Mouse (Mus musculus): ENCODE results near the gene Tex37. TPM values are rescaled to one million over a fixed set of nuclear protein-coding genes. Genes with fewer than 3 reads are reported as not detected.

The Tex37 gene
- polyA plus RNA-seq, 1 experiment from 2014 or later = not detected

DNA sequence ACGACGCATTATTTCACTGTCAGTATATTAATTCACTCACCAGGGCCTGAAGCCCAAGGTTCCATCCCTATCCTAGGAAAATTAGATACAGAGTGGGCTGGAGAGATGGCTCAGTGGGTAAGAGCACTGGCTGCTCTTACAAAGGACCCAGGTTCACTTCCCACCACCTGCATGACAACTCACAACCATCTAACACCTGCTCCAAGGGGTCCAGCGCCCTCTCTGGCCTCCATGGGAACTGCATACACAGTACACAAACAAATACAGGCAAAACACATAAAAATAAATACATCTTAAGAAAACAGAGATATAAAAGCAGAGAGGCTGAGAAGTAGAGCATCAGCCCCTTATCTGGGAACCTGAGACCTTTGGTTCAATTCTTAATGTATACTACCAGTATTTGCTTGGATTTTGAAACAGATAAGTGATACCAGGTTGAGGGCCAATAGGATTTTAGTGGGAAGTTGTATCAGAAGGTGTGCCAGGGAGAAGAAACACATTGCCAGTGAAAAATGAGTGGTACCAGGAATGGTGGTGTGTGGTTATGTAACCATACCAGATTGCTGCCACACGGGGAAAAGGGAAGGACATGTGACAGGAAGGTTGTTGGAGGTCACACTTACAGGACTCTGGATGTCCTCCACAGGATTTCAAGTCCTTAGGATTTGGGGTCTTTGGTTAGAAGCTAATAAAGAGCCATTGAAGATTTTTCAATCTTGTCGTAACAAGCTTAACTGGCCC, 44.5 kb downstream of the Tex37 start:
- Histone ChIP-seq H3K9ac (ENCODE audit: low read length) (no peak overlapping the region), H3K27me3 (ENCODE audit: control insufficient read depth, insufficient read depth, low read length) (no peaks in the 10 kb centered on the region), H3K36me3 (ENCODE audit: control insufficient read depth, insufficient read depth, low read length) (no peaks in the 10 kb centered on the region), H3K27ac (replicated peaks) (no peak overlapping the region), H3K4me2 (replicated peaks; ENCODE audit: low read depth) (no peak overlapping the region), H3K4me3 (ENCODE audit: low read depth, low read length) (no peak overlapping the region), H3K9me3 (ENCODE audit: control insufficient read depth, low read length) (no peaks in the 10 kb centered on the region), H3K4me1 (replicated peaks; ENCODE audit: control insufficient read depth, insufficient read depth) (no peaks in the 10 kb centered on the region)
- DNase-seq (ENCODE audit: low spot score) (no peak), ATAC-seq (ENCODE audit: low FRiP score, low TSS enrichment) (no peak)
- 78% methylated on average over 5 of the region's 5 CpGs for WGBS
- TF ChIP-seq CTCF (IDR thresholded peaks at IDR 0.05; ENCODE audit: low read depth) = peak; percentile 54
- no peak for TF ChIP-seq EP300 (optimal IDR thresholded peaks at IDR 0.05)

DNA sequence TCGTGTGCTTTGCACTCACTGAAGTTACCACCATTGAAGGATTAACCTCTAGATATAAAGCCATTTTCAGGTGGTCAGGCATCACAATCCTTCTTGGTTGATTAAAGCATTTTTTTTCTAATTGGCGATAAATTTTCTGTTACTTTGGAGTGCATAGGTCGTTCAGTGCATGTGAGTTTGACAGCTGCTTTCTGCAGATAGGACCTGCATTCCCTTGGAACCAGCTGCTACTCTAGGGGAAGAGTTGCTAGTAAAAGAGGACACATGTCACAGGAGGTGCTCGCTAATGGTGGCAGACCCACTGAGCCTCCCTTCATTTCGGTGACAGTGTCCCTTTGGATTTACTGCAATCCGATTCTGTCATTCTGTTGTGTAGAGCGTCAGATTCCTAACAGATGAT, 46.2 kb downstream of the Tex37 start:
- Histone ChIP-seq H3K4me1 (replicated peaks; ENCODE audit: control insufficient read depth, insufficient read depth) (no peaks in the 10 kb centered on the region), H3K9me3 (ENCODE audit: control insufficient read depth, low read length) (no peaks in the 10 kb centered on the region), H3K4me2 (replicated peaks; ENCODE audit: low read depth) (no peak overlapping the region), H3K27me3 (ENCODE audit: control insufficient read depth, insufficient read depth, low read length) (no peaks in the 10 kb centered on the region), H3K9ac (ENCODE audit: low read length) (no peak overlapping the region), H3K4me3 (ENCODE audit: low read depth, low read length) (no peak overlapping the region), H3K36me3 (ENCODE audit: control insufficient read depth, insufficient read depth, low read length) (no peaks in the 10 kb centered on the region), H3K27ac (replicated peaks) (no peak overlapping the region; the same call in 1 of the 2 replicates)
- TF ChIP-seq EP300 (optimal IDR thresholded peaks at IDR 0.05) (no peak), CTCF (IDR thresholded peaks at IDR 0.05; ENCODE audit: low read depth) (no peak)
- ATAC-seq (ENCODE audit: low FRiP score, low TSS enrichment) = peak; percentile 19; the same call in 1 of the 2 replicates
- 62% methylated on average over 7 of the region's 7 CpGs for WGBS
- no peak for DNase-seq (ENCODE audit: low spot score)

DNA sequence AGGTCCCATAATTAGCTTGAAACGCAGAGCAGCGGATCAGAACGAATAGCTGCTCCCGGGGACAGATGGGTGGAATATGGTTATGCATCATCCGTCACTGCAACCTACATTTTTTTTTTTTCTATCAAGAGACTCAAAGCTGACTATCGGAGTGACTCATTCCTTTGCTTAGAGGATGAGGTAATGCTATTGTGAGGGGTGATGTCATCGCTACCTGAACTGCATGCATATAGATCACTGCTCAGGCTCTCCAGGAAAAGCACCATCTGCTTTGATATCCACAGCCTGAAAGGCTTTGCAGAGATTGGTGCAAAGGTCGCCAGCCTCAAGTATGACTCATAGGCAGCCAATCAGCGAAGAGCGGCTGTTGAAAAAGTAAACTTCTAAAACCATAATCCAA, 46.6 kb downstream of the Tex37 start:
- H3K4me2 ChIP-seq (replicated peaks; ENCODE audit: low read depth) = 0 out of 2 replicates have a peak overlapping the region, but pooled peaks have one; percentile 8

DNA sequence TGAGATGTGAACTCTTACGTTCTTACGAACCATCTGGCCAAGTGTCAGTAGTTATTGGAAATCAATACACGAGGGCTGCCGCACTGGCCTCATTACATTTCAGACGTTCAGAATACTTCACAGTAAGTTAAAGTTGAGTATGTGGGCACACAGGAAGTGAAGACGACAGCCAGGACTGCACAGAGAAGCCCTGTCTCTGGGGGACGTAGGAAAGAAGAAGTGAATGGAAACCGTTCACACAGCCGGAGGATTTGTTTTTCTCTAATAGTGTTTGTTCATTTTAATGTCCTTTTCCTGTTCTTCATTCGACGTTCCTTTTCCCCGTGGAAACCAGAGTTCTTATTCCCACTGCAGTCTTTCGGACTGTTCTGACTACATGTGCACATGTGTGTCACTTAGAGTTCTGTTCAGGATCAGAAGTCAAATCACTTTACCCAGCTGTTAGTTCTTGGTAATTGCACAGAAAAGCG, 47.2 kb downstream of the Tex37 start:
- Histone ChIP-seq H3K9ac (ENCODE audit: low read length) (no peak overlapping the region), H3K4me2 (replicated peaks; ENCODE audit: low read depth) (0 out of 2 replicates have a peak overlapping the region, but pooled peaks have one; percentile 8), H3K27me3 (ENCODE audit: control insufficient read depth, insufficient read depth, low read length) (no peaks in the 10 kb centered on the region), H3K36me3 (ENCODE audit: control insufficient read depth, insufficient read depth, low read length) (no peaks in the 10 kb centered on the region), H3K4me3 (ENCODE audit: low read depth, low read length) (no peak overlapping the region), H3K4me1 (replicated peaks; ENCODE audit: control insufficient read depth, insufficient read depth) (no peaks in the 10 kb centered on the region), H3K27ac (replicated peaks) (no peak overlapping the region), H3K9me3 (ENCODE audit: control insufficient read depth, low read length) (no peaks in the 10 kb centered on the region)
- 55% methylated on average over 14 of the region's 14 CpGs for WGBS
- no peak for TF ChIP-seq CTCF (IDR thresholded peaks at IDR 0.05; ENCODE audit: low read depth)
- no peak for TF ChIP-seq EP300 (optimal IDR thresholded peaks at IDR 0.05)
- DNase-seq (ENCODE audit: low spot score) (no peak), ATAC-seq (ENCODE audit: low FRiP score, low TSS enrichment) (no peak)

More for the DNA sequence above, 46.6 kb downstream of the Tex37 start:
- peak; percentile 99 for ATAC-seq (ENCODE audit: low FRiP score, low TSS enrichment)
- DNase-seq (ENCODE audit: low spot score) = peak; percentile 78
- Histone ChIP-seq H3K9ac (ENCODE audit: low read length) (no peak overlapping the region), H3K27ac (replicated peaks) (no peak overlapping the region), H3K36me3 (ENCODE audit: control insufficient read depth, insufficient read depth, low read length) (no peaks in the 10 kb centered on the region), H3K4me3 (ENCODE audit: low read depth, low read length) (no peak overlapping the region), H3K27me3 (ENCODE audit: control insufficient read depth, insufficient read depth, low read length) (no peaks in the 10 kb centered on the region), H3K4me1 (replicated peaks; ENCODE audit: control insufficient read depth, insufficient read depth) (no peaks in the 10 kb centered on the region), H3K9me3 (ENCODE audit: control insufficient read depth, low read length) (no peaks in the 10 kb centered on the region)
- 26% methylated on average over 10 of the region's 10 CpGs for WGBS
- TF ChIP-seq CTCF (IDR thresholded peaks at IDR 0.05; ENCODE audit: low read depth) = no peak
- no peak for TF ChIP-seq EP300 (optimal IDR thresholded peaks at IDR 0.05)

DNA sequence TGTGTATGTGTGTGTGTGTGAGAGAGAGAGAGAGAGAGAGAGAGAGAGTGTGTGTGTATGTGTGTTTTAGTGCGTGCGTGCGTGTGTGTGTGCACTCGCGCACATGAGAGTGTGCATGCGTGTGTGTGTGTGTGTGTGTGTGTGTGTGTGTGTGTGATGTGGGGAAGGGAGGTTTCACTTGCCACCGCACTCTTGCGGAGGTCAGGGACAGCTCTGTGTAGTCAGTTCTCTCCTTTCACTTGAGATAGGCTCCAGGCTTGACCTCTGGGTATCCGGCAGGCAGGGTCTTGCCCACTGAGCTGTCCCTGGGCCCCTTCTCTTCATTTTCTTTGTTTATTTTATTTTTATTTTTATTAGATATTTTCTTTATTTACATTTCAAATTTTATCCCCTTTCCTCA, 51.4 kb downstream of the Tex37 start:
- 92% methylated on average over 9 of the region's 9 CpGs for WGBS
- H3K4me2 ChIP-seq (replicated peaks; ENCODE audit: low read depth) = no peak overlapping the region
- no peaks in the 10 kb centered on the region for H3K27me3 ChIP-seq (ENCODE audit: control insufficient read depth, insufficient read depth, low read length)
- H3K4me1 ChIP-seq (replicated peaks; ENCODE audit: control insufficient read depth, insufficient read depth) = no peaks in the 10 kb centered on the region
- no peak for ATAC-seq (ENCODE audit: low FRiP score, low TSS enrichment)
- no peaks in the 10 kb centered on the region for H3K36me3 ChIP-seq (ENCODE audit: control insufficient read depth, insufficient read depth, low read length)
- H3K27ac ChIP-seq (replicated peaks) = no peak overlapping the region
- no peak overlapping the region for H3K9ac ChIP-seq (ENCODE audit: low read length)
- H3K9me3 ChIP-seq (ENCODE audit: control insufficient read depth, low read length) = no peaks in the 10 kb centered on the region
- TF ChIP-seq CTCF (IDR thresholded peaks at IDR 0.05; ENCODE audit: low read depth) (no peak), EP300 (optimal IDR thresholded peaks at IDR 0.05) (no peak)
- no peak overlapping the region for H3K4me3 ChIP-seq (ENCODE audit: low read depth, low read length)
- DNase-seq (ENCODE audit: low spot score) = no peak

DNA sequence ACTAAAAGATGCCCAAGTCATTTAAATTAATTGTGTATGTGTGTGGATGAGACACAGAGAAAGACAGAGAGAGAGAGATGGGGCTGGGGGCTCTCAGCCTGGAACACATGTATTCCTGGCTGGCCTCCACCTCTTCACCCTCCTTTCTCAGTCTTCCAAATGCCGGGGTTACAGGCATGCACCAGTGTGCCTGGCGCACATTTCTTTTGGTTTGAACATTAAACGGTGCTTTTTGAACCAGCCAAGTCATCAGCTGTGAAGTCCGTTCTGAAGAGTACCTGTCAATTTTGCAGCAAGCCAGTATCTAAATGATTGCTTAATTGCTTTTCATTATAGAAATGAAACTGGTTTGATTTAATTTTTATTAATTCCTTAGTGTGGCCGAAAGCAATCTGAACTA, 52.0 kb downstream of the Tex37 start:
- TF ChIP-seq EP300 (optimal IDR thresholded peaks at IDR 0.05) = no peak
- no peak for TF ChIP-seq CTCF (IDR thresholded peaks at IDR 0.05; ENCODE audit: low read depth)

More for the DNA sequence above, 52.0 kb downstream of the Tex37 start:
- H3K9ac ChIP-seq (ENCODE audit: low read length) = no peak overlapping the region
- DNase-seq (ENCODE audit: low spot score) = no peak
- H3K4me3 ChIP-seq (ENCODE audit: low read depth, low read length) = no peak overlapping the region
- H3K36me3 ChIP-seq (ENCODE audit: control insufficient read depth, insufficient read depth, low read length) = no peaks in the 10 kb centered on the region
- no peak overlapping the region for H3K4me2 ChIP-seq (replicated peaks; ENCODE audit: low read depth)
- ATAC-seq (ENCODE audit: low FRiP score, low TSS enrichment) = no peak
- 75% methylated on average over 5 of the region's 5 CpGs for WGBS
- no peaks in the 10 kb centered on the region for H3K9me3 ChIP-seq (ENCODE audit: control insufficient read depth, low read length)
- no peak overlapping the region for H3K27ac ChIP-seq (replicated peaks)
- no peaks in the 10 kb centered on the region for H3K4me1 ChIP-seq (replicated peaks; ENCODE audit: control insufficient read depth, insufficient read depth)
- no peaks in the 10 kb centered on the region for H3K27me3 ChIP-seq (ENCODE audit: control insufficient read depth, insufficient read depth, low read length)

Data from stomach, postnatal 0 days (tissue).